Mouse (Mus musculus) left cerebral cortex, postnatal 10 days (tissue): Measurements from ENCODE around the gene Ccn5. TPM values are rescaled to one million over a fixed set of nuclear protein-coding genes. Genes with fewer than 3 reads are reported as not detected.

Experiments
- DNase-seq, 2 experiments: peaks; one replicate each; pipeline ENCODE4 v3.0.0; 2021 to 2022; ENCODE audit warnings: low spot score in 2 of 2, mixed read lengths in 1 of 2; ENCODE audit errors: extremely low spot score in 1 of 2
- intact Hi-C: fragments of 180-260 bp; cut with DNase I; formaldehyde crosslinking; loops from one replicate; pipeline ENCODE4 v1.15.1; 2025
- total RNA-seq, 2 experiments: library from RNA; stranded (reverse); gene quantifications; 2 replicates each; pipeline ENCODE4 v1.2.3; 2021

The Ccn5 gene
- total RNA-seq = under 1 TPM in 1 of 2 experiments, not detected in 1; 0.32 TPM

GRCm38 (mm10) chr2:163820607-163821006 lies at the start of gene Ccn5:
Gene Ccn5 (plus strand): TSS chr2:163820861.
- intact Hi-C loops = no loop called here
- DNase-seq = peak; percentile 30 to 73

- no peak for DNase-seq
- intact Hi-C loops = no loop called here
These were observed 44.0 kb upstream of the Ccn5 start for GRCm38 (mm10) chr2:163776661-163777060.

GRCm38 (mm10) chr2:163777061-163777460 lies 43.6 kb upstream of the Ccn5 start:
- intact Hi-C loops = no loop called here
- no peak for DNase-seq

GRCm38 (mm10) chr2:163778896-163779295 lies 41.8 kb upstream of the Ccn5 start:
- intact Hi-C loops = no loop called here
- DNase-seq = no peak

- no peak for DNase-seq
- intact Hi-C loops = loop anchor here (10.0 kb wide), 1 partner anchor 51 kb away; no protein-coding TSS in a partner anchor
These were observed 37.3 kb upstream of the Ccn5 start for GRCm38 (mm10) chr2:163783368-163783767.

DNA sequence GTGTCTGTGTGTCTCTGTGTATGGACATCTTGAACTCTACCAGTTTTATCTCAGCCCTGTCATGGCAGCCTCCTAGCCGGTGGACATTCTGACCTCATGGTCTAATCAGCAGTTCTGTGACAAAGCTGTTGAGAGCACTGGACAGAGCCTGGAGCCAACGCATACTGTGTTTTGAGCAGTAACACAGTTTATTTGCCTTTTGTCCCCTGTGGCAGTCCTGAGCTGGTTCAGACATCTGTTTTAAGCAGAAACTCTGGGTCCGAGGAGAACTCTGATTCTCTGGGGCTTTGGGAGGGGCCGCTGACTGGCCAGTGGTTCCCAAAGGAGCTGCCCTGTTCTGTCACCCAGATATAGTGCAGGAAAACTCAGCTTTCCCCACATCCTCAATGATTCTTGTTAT lies 36.8 kb upstream of the Ccn5 start:
- intact Hi-C loops = loop anchor here (10.0 kb wide), 1 partner anchor 51 kb away; no protein-coding TSS in a partner anchor

GRCm38 (mm10) chr2:163787086-163787485 lies 33.6 kb upstream of the Ccn5 start:
- intact Hi-C loops = loop anchor here (10.0 kb wide), 1 partner anchor 48 kb away; no protein-coding TSS in a partner anchor
- DNase-seq = no peak

More for the DNA sequence above, 36.8 kb upstream of the Ccn5 start:
- no peak for DNase-seq

GRCm38 (mm10) chr2:163787709-163788108 lies 33.0 kb upstream of the Ccn5 start:
- intact Hi-C loops = loop anchor here (10.0 kb wide), 1 partner anchor 47 kb away; no protein-coding TSS in a partner anchor
- DNase-seq = peak in 1 of 2 experiments; percentile 37

GRCm38 (mm10) chr2:163788484-163788883 lies 32.2 kb upstream of the Ccn5 start:
- intact Hi-C loops = loop anchor here (10.0 kb wide), 1 partner anchor 46 kb away; no protein-coding TSS in a partner anchor
- peak; percentile 67 to 75 for DNase-seq

- intact Hi-C loops = no loop called here
- no peak for DNase-seq
These were observed 22.2 kb upstream of the Ccn5 start for GRCm38 (mm10) chr2:163798411-163798810.

DNA sequence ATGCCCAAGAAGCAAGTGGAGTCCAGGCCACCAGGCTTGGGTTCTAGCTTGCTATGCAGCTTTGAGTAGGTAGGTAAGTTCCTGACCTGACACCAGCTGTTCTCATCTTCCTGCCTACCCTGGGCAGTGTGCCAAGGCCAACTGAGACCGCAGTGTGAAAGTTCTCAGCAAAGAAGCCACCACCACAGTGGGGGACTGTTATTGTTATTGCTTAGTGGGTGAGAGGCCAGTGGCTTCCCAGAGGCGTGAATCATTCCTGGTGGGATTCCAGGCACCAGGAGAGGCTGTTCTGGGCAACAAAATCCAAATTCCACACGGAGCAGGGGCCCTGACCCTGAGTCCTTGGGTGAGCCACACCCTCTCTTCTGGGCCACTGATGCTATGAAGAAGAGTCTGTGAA lies 19.8 kb upstream of the Ccn5 start:
- intact Hi-C loops = no loop called here
- DNase-seq = peak in 1 of 2 experiments; percentile 84

DNA sequence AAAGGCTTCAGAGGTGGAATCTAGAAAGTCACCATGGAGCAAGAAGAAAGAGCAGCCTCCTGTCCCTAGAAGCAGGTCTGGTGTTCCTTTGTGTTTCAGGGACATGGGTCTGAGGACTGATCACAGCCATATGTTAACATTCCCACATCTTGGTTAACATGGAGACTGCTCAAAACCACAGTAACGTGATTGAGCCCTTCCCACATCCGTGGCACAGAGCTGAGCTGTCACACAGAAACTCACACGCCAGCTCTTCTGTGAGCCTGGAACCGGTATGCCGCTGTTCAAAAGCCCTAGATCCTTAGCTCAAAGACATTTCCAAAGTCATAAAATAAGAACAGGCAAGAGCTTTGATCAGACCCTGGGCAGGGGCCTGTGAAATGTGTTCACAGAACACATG lies 19.3 kb upstream of the Ccn5 start:
- intact Hi-C loops = no loop called here
- no peak for DNase-seq

GRCm38 (mm10) chr2:163803838-163804237 lies 16.8 kb upstream of the Ccn5 start:
- intact Hi-C loops = no loop called here
- DNase-seq = no peak

GRCm38 (mm10) chr2:163809166-163809565 lies 11.5 kb upstream of the Ccn5 start:
- intact Hi-C loops = no loop called here
- DNase-seq = no peak

DNA sequence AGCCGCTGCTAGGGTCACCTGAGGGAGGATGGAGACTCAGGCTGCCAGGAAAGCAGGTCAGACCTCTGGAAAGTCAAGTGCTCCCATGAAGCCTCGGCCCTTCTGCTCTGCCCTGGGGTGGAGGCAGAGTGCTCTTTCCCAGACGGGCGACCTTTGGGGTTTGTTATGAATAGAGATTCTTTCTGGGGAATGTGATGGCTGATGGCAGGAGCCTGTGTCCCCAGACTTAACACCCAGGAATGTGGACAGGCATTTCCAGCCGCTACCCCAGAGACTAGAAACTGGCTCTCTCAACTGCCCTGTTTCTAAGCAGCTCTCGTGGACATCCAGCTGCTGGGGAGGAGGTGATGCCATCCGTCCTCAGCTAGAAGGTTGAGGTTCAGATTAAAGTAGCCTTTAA lies 11.0 kb upstream of the Ccn5 start:
- DNase-seq = no peak
- intact Hi-C loops = no loop called here

DNA sequence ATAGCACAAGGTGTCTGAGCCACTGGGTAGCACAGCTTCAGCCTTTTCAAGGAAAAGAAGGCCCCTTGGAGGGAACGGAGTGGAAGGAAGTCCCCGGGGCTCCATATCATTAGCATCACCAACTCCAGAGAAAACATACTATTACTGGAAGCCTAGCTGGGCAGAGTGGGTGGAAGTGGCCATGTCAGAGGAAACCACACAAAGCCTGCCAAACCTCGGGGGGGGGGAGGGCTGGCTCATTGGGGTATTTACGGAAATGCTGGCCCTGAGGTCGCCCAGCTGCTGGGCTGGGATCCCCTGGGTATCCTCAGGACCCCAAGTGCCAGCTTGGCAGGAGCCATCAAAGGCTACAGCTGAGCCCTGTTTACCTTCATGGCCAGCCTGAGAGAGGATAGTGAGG lies 7.6 kb upstream of the Ccn5 start:
- intact Hi-C loops = no loop called here
- no peak for DNase-seq

DNA sequence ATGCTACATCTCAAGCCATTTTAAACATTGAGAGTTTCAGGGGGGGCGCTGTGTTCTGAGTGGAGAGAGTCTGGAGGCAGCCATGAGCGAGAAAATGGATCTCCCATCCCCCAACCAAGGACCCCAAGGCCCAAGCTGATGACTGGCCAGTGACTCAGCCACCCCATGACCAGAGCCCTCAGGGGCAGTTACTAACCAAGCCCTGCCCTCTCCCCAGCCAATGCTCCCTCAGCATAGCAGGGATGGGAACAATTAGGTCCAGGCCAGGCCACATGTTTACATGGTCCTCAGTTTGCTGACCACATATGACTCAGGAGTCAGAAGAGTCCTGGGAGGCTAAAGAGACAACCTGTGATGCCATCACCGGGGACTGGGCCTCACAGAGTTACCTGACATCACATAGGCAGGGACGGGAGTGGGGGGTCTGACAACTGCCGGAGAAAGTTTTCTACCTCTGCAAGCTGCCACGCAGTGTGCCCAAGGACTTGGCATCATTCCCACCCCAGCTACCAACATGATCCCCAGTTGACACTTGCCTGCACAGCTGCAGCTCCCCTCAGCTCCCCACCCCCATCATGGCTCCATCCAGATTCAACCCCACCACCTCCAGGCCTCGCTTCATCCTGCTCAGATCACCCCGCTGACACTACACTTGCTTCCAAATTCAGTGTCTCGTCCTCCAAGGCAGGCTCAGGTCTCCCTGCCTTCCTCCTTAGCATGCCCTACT lies 5.8 kb upstream of the Ccn5 start:
- intact Hi-C loops = no loop called here
- DNase-seq = no peak

DNA sequence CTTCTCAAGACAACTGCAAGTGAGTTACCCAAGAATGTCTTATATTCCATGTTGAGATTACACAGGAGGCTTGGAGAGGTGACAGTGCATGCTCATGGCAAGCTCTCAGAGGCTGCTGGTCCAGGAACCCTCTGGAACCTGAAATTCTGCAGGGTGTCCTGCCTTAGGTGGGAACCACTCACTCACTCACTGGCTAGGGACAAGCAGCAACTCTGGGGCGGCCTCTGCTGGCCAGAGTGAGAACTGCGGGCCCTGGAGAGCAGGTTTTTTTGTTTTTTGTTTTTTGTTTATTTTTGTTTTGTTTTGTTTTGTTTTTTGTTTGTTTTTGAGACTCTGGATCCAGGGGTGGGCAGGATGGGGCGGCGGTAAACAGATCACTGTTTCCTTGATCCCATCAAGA lies 2.6 kb downstream of the Ccn5 start:
- intact Hi-C loops = no loop called here
- peak in 1 of 2 experiments; percentile 54 for DNase-seq

DNA sequence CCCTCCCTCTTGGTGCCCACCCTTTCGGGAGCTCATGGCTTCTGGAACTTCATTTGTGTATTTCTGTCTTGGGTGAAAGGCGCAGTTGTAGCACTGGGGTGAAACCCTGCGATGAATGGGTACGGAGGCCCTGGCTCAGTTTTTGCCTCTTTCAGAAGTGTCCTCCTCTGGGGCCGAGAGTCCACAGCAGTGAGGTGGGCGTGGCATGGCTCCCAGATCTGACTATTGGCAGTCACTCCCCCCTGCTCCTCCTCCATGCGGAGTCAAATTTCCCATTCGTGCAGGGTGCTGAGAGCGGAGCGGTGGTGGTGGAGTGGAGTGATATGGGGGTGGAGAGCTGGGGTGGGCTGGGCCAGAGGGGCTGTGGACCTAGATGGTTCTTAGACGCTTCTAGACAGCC lies 3.1 kb downstream of the Ccn5 start:
- intact Hi-C loops = no loop called here
- no peak for DNase-seq

DNA sequence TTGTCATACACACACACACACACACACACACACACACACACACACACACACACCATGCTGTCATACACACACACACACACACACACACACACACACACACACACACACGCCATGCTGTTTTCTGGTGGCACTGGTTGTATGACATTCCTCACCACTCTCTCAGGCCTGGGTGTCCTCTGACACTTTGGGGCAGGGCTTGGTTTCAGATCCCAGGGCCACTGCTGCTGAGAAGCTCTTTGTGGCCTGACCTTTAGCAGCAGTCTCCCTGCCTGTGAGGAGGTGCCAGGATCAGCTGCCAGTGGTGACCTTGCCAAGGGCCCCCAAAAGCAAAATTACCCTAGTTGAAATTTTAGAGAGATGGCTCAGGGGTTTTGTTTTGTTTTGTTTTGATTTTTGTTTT lies 5.2 kb downstream of the Ccn5 start:
- intact Hi-C loops = no loop called here
- DNase-seq = no peak

GRCm38 (mm10) chr2:163826494-163826893 lies 5.8 kb downstream of the Ccn5 start:
- intact Hi-C loops = no loop called here
- no peak for DNase-seq
